Mouse (Mus musculus) myocyte (in vitro differentiated cells): ENCODE results near the gene Gm10408.
"Not testable (repeated sequence)": the region's sequence is repeated elsewhere in the genome, so short reads cannot be mapped to it uniquely, and the experiment has no call there.

Source experiments
- CEBPB ChIP-seq: IDR thresholded peaks from 2 replicates; pipeline ENCODE4 v1.6.1; 2011; ENCODE audit warnings: mild to moderate bottlenecking, moderate library complexity; ENCODE audit not compliant: poor library complexity, insufficient read depth, severe bottlenecking
- E2F4 ChIP-seq: IDR thresholded peaks from one replicate; pipeline ENCODE4 v1.6.1; 2011; ENCODE audit warnings: mild to moderate bottlenecking, control low read depth, moderate library complexity; ENCODE audit not compliant: insufficient read depth
- MAX ChIP-seq: IDR thresholded peaks from one replicate; pipeline ENCODE4 v1.6.1; 2011; ENCODE audit warnings: low read depth, mild to moderate bottlenecking, control low read depth
- MYOD1 ChIP-seq, 3 experiments: IDR thresholded peaks; one replicate each; pipeline ENCODE4 v1.6.1; 2011; ENCODE audit warnings: control low read depth in 2 of 3, low read depth in 2 of 3, mild to moderate bottlenecking in 2 of 3, moderate library complexity in 1 of 3; ENCODE audit not compliant: insufficient read length in 2 of 3, control insufficient read depth in 1 of 3
- MYOG ChIP-seq, 3 experiments: IDR thresholded peaks; one replicate each; pipeline ENCODE4 v1.6.1; 2011; ENCODE audit warnings: control low read depth in 2 of 3, low read depth in 2 of 3, mild to moderate bottlenecking in 2 of 3; ENCODE audit not compliant: insufficient read length in 2 of 3, control insufficient read depth in 1 of 3, insufficient read depth in 1 of 3
- POLR2A ChIP-seq: IDR thresholded peaks from one replicate; pipeline ENCODE4 v1.6.1; 2011; ENCODE audit warnings: low read depth, mild to moderate bottlenecking, control low read depth, moderate library complexity; ENCODE audit not compliant: insufficient read length
- POLR2AphosphoS2 ChIP-seq: IDR thresholded peaks from one replicate; pipeline ENCODE4 v1.6.1; 2011; ENCODE audit warnings: low read depth, control low read depth; ENCODE audit not compliant: insufficient read length
- SRF ChIP-seq: IDR thresholded peaks from one replicate; pipeline ENCODE4 v1.6.1; 2011; ENCODE audit warnings: low read depth; ENCODE audit not compliant: control insufficient read depth, insufficient read length
- TCF12 ChIP-seq: IDR thresholded peaks from one replicate; pipeline ENCODE4 v1.6.1; 2011; ENCODE audit warnings: mild to moderate bottlenecking, control low read depth; ENCODE audit not compliant: poor library complexity, insufficient read depth, severe bottlenecking
- TCF3 ChIP-seq: IDR thresholded peaks from one replicate; pipeline ENCODE4 v1.6.1; 2011; ENCODE audit warnings: low read depth, control low read depth; ENCODE audit not compliant: insufficient read length
- USF1 ChIP-seq: IDR thresholded peaks from one replicate; pipeline ENCODE4 v1.6.1; 2011; ENCODE audit warnings: low read depth, mild to moderate bottlenecking, control low read depth, moderate library complexity

GRCm38 (mm10) chr14:3427803-3428202 is 21.4 kb upstream of the Gm10408 start, which contains the start of gene Gm3005:
- TF ChIP-seq MYOD1 (IDR thresholded peaks at IDR 0.05; ENCODE audit: control insufficient read depth in 1 of 3, insufficient read length in 2 of 3, low read depth in 2 of 3); USF1; POLR2A; MAX; TCF12; CEBPB; MYOG (IDR thresholded peaks at IDR 0.05; ENCODE audit: control insufficient read depth in 1 of 3, insufficient read depth in 1 of 3, insufficient read length in 2 of 3, low read depth in 2 of 3); POLR2AphosphoS2; E2F4; TCF3; SRF: not testable (repeated sequence)
